Mouse (Mus musculus) C2C12 (cell line): ENCODE results near the gene Lingo2. TPM values are rescaled to one million over a fixed set of nuclear protein-coding genes. Genes with fewer than 3 reads are reported as not detected.

Experiments used
- H3K27me3 ChIP-seq: one replicate; pipeline ENCODE4 v1.6.1; 2011; ENCODE audit not compliant: control insufficient read depth, insufficient read depth, insufficient read length
- H3K36me3 ChIP-seq: one replicate; pipeline ENCODE4 v1.6.1; 2011; ENCODE audit not compliant: control insufficient read depth, insufficient read depth
- H3K4me3 ChIP-seq: one replicate; pipeline ENCODE4 v1.5.1; 2011; ENCODE audit warnings: mild to moderate bottlenecking, control low read depth; ENCODE audit not compliant: poor library complexity, insufficient read depth, severe bottlenecking
- H3K79me2 ChIP-seq: one replicate; pipeline ENCODE4 v1.6.1; 2011; ENCODE audit not compliant: control insufficient read depth, insufficient read depth
- H3K79me3 ChIP-seq: one replicate; pipeline ENCODE4 v1.6.1; 2011; ENCODE audit warnings: low read depth, control low read depth
- H3ac ChIP-seq: one replicate; pipeline ENCODE3; 2011; ENCODE audit warnings: low read depth; ENCODE audit not compliant: control insufficient read depth, insufficient read length
- CEBPB ChIP-seq: IDR thresholded peaks from one replicate; pipeline ENCODE4 v1.6.1; 2011; ENCODE audit warnings: low read depth, mild to moderate bottlenecking, control low read depth, moderate library complexity
- CTCF ChIP-seq: IDR thresholded peaks from one replicate; pipeline ENCODE4 v1.5.1; 2011; ENCODE audit not compliant: control insufficient read depth, insufficient read depth, insufficient read length
- FOSL1 ChIP-seq: IDR thresholded peaks from one replicate; pipeline ENCODE4 v1.8.0; 2011; ENCODE audit warnings: mild to moderate bottlenecking, low read length; ENCODE audit not compliant: poor library complexity, insufficient read depth, severe bottlenecking
- MAX ChIP-seq: IDR thresholded peaks from one replicate; pipeline ENCODE4 v1.6.1; 2011; ENCODE audit warnings: mild to moderate bottlenecking, control low read depth
- MYOD1 ChIP-seq: IDR thresholded peaks from one replicate; pipeline ENCODE4 v1.6.1; 2011; ENCODE audit warnings: low read depth; ENCODE audit not compliant: control insufficient read depth, insufficient read length
- MYOG ChIP-seq: IDR thresholded peaks from one replicate; pipeline ENCODE4 v1.6.1; 2011; ENCODE audit not compliant: control insufficient read depth, insufficient read length; ENCODE audit errors: extremely low read depth
- USF1 ChIP-seq: IDR thresholded peaks from one replicate; pipeline ENCODE4 v1.6.1; 2011; ENCODE audit warnings: low read depth, mild to moderate bottlenecking, control low read depth, moderate library complexity
- polyA plus RNA-seq: library from polyadenylated mRNA; unstranded; fragments of >200 nt; fragmentation: generic; extraction: Trizol; gene quantifications from one replicate; pipeline ENCODE4 v1.2.1, GENCODE M21; 2012; ENCODE audit warnings: missing spikeins

The Lingo2 gene
- polyA plus RNA-seq, 1 experiment = 0.05 TPM

- Histone ChIP-seq H3K27me3 (no peaks in the 10 kb centered on the region), H3ac (no peak overlapping the region), H3K36me3 (no peaks in the 10 kb centered on the region), H3K4me3 (no peak overlapping the region), H3K79me2 (no peaks in the 10 kb centered on the region), H3K79me3 (no peaks in the 10 kb centered on the region)
- TF ChIP-seq MYOD1 (no peak), MYOG (no peak), MAX (no peak), CEBPB (no peak), USF1 (no peak), CTCF (no peak), FOSL1 (no peak)
These were observed 1034.1 kb downstream of the Lingo2 start for GRCm38 (mm10) chr4:35917453-35917852.

DNA sequence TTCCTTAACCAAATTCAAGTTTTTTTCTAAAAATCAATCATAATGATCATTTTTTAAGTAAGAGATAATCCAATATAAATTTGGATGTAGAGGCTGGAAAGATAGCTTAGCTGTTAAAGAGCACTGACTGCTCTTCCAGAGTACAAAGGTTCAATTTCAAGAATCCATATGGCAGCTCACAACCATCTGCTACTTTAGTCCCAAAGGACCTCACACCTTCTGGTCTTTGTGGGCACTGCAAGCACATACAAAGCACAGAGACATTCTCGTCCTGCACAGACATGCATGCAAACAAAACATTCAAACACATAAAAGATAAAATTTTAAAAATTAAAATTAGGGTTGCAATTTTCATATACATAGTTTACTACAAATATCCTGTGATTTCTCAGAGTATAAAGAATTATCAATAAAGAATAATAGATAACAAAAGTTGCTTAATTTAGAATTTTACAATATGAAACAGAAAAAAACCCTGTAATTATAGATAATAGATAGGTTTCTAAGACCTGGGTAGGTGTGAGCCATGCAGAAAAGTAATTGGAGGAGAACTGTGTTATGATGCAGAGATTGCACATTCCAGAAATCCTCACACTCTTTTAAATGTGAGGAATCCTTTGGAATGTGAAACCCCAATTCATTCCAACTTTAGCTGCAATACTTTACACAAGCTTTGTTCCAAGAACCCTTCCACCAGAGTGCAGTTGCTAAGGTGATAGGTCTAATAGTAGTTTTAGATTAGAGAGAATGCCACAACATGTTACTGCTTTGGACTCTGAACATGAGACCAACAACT, 1053.6 kb downstream of the Lingo2 start:
- no peaks in the 10 kb centered on the region for H3K79me3 ChIP-seq
- H3K4me3 ChIP-seq = no peak overlapping the region
- H3K79me2 ChIP-seq = no peaks in the 10 kb centered on the region
- TF ChIP-seq MYOD1 (no peak), FOSL1 (no peak), MYOG (no peak), CEBPB (no peak), USF1 (no peak), MAX (no peak), CTCF (no peak)
- H3ac ChIP-seq = no peak overlapping the region
- H3K36me3 ChIP-seq = no peaks in the 10 kb centered on the region
- no peaks in the 10 kb centered on the region for H3K27me3 ChIP-seq

- no peak for TF ChIP-seq USF1
- TF ChIP-seq MYOD1 = no peak
- no peak for TF ChIP-seq MYOG
- no peak for TF ChIP-seq MAX
- TF ChIP-seq FOSL1 = no peak
- no peak for TF ChIP-seq CTCF
- no peak for TF ChIP-seq CEBPB
- H3K27me3 ChIP-seq = no peaks in the 10 kb centered on the region
- H3K36me3 ChIP-seq = no peaks in the 10 kb centered on the region
- H3K4me3 ChIP-seq = no peak overlapping the region
- no peaks in the 10 kb centered on the region for H3K79me2 ChIP-seq
- H3K79me3 ChIP-seq = no peaks in the 10 kb centered on the region
- H3ac ChIP-seq = no peak overlapping the region
These were observed 1065.7 kb downstream of the Lingo2 start for GRCm38 (mm10) chr4:35885591-35886542.

DNA sequence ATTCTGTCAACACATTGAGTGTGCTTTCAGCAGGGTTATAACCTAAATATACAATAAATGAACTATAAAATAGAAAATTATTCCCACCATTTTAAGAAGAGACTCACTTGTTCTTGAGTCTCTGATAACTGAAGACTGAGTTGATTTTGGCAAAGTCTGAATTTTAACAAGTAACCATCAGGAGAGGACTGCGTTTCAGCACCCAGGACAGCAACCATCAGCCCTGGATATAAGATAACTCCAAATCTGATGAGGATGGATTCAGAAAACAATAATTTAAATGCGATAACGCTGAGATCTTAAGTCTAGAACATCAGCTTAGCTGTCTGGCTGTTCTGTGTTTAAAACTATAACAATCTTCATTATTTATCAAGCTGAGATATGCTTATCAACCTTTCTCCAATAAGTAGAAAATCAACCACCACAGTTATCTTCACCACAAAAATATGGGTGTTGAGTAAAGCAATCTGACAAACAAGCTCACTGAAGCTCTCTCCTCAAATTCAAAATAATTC, 1066.5 kb downstream of the Lingo2 start:
- no peak overlapping the region for H3ac ChIP-seq
- TF ChIP-seq MYOD1 (no peak), CEBPB (no peak), MYOG (no peak), FOSL1 (no peak), CTCF (no peak), USF1 (no peak), MAX (no peak)

GRCm38 (mm10) chr4:35846518-35846917, 1105.0 kb downstream of the Lingo2 start:
- Histone ChIP-seq H3K27me3 (no peaks in the 10 kb centered on the region), H3ac (no peak overlapping the region), H3K79me3 (no peaks in the 10 kb centered on the region), H3K36me3 (no peaks in the 10 kb centered on the region), H3K4me3 (no peak overlapping the region), H3K79me2 (no peaks in the 10 kb centered on the region)
- no peak for TF ChIP-seq MYOG
- no peak for TF ChIP-seq MYOD1
- TF ChIP-seq USF1 = no peak
- no peak for TF ChIP-seq CTCF
- TF ChIP-seq MAX = no peak
- TF ChIP-seq FOSL1 = no peak
- no peak for TF ChIP-seq CEBPB

More for the DNA sequence above, 1066.5 kb downstream of the Lingo2 start:
- Histone ChIP-seq H3K36me3 (no peaks in the 10 kb centered on the region), H3K79me3 (no peaks in the 10 kb centered on the region), H3K79me2 (no peaks in the 10 kb centered on the region), H3K4me3 (no peak overlapping the region), H3K27me3 (no peaks in the 10 kb centered on the region)
